Mouse (Mus musculus) embryonic facial prominence, embryonic 15.5 days (tissue): ENCODE measurements around the gene Mrgprh. TPM values are rescaled to one million over a fixed set of nuclear protein-coding genes. Genes with fewer than 3 reads are reported as not detected.

ENCODE experiments used
- ATAC-seq: fragments of 200-750 bp; cut with Nextera tagmentation; 2 replicates; pipeline ENCODE4 v1.8.0; 2017; ENCODE audit warnings: low read depth, moderate TSS enrichment; ENCODE audit not compliant: insufficient number of reproducible peaks, low FRiP score, low TSS enrichment
- H3K27ac ChIP-seq: fragments of 300-500 bp; sonication (generic); replicated peaks from 2 replicates; pipeline ENCODE4 v1.5.1; 2015; ENCODE audit warnings: mild to moderate bottlenecking, inconsistent platforms
- H3K27me3 ChIP-seq: fragments of 300-500 bp; sonication (generic); 2 replicates; pipeline ENCODE4 v1.6.1; 2015; ENCODE audit warnings: inconsistent platforms
- H3K36me3 ChIP-seq: fragments of 300-500 bp; sonication (generic); 2 replicates; pipeline ENCODE4 v1.6.1; 2015; ENCODE audit warnings: mild to moderate bottlenecking, inconsistent platforms
- H3K4me1 ChIP-seq: fragments of 300-500 bp; sonication (generic); 2 replicates; pipeline ENCODE4 v1.6.1; 2015; ENCODE audit warnings: inconsistent platforms
- H3K4me2 ChIP-seq: fragments of 300-500 bp; sonication (generic); replicated peaks from 2 replicates; pipeline ENCODE4 v1.6.1; 2015; ENCODE audit warnings: mild to moderate bottlenecking, inconsistent platforms
- H3K4me3 ChIP-seq: fragments of 300-500 bp; sonication (generic); replicated peaks from 2 replicates; pipeline ENCODE4 v1.5.1; 2015; ENCODE audit warnings: mild to moderate bottlenecking, inconsistent platforms
- H3K9ac ChIP-seq: fragments of 300-500 bp; sonication (generic); 2 replicates; pipeline ENCODE4 v1.6.1; 2015; ENCODE audit warnings: inconsistent platforms
- H3K9me3 ChIP-seq: fragments of 300-500 bp; sonication (generic); replicated peaks from 2 replicates; pipeline ENCODE4 v1.6.1; 2016; ENCODE audit warnings: inconsistent platforms
- WGBS: fragments of 180-500 bp; shearing (Covaris S2); methylation state at CpG from one replicate; pipeline ENCODE4 v1.1.7; 2015; 5-methylcytosine and 5-hydroxymethylcytosine counted together
- microRNA-seq: library from miRNA; unstranded; fragments of <30 nt; microRNA quantifications from one replicate; pipeline ENCODE4, GENCODE M21; 2016; ENCODE audit warnings: borderline number of aligned reads
- polyA plus RNA-seq: library from polyadenylated mRNA; unstranded; fragments of >200 nt; fragmentation: Nextera tagmentation; extraction: Ambion mirVana; gene quantifications from 2 replicates; pipeline ENCODE4 v1.2.1, GENCODE M21; 2015

The Mrgprh gene
- polyA plus RNA-seq, 1 experiment from 2014 or later, result 0.27 TPM

DNA sequence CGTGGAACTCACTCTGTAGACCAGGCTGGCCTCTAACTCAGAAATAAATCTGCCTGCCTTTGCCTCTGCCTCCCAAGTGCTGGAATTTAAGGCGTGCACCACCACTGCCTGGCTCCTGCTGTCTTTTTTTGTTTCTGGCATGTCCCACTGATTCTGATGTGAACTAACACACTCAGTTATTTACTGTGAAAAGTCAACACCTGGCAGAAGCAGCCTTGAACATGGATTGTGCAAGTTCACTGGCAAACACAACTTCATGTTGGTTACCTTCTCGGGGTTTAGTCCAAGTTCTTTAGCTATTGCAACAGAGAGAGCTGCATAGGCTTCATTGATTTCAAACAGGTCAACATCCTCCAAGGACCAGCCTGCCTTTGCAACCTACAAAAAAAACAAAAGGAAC is 49.2 kb downstream of the Mrgprh start:
- no peak overlapping the region for H3K4me2 ChIP-seq
- 92% methylated on average over 3 of the region's 3 CpGs for WGBS
- H3K4me1 ChIP-seq, result no peaks in the 10 kb centered on the region
- H3K9me3 ChIP-seq, result no peaks in the 10 kb centered on the region
- no peak overlapping the region for H3K4me3 ChIP-seq
- no peak for ATAC-seq
- peaks cover 57% of the 10 kb centered on the region for H3K36me3 ChIP-seq
- no peaks in the 10 kb centered on the region for H3K27me3 ChIP-seq
- no peak overlapping the region for H3K9ac ChIP-seq
- no peak overlapping the region for H3K27ac ChIP-seq

DNA sequence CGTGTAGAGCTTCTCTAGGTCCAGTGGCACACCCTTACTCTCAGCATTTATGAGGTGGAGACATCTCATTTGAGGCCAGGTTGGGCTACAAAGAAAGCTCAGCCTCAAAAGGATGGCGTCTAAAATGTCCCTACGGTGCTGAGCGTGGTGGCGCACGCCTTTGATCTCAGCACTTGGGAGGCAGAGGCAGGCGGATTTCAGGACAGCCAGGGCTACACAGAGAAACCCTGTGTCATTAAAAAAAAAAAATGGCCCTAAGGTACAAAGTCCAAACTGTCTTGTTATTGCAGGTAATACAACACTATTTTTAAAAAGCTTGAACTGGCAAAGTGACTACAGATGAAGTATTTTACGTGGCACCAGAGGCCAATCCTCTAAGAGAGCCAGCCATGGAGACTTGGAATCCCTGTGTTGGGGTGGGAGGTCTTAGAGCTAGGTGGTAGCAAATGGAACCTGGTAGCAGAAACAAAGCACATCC is 49.9 kb downstream of the Mrgprh start:
- no peak for ATAC-seq
- H3K27ac ChIP-seq, result no peak overlapping the region
- H3K36me3 ChIP-seq, result peaks cover 50% of the 10 kb centered on the region
- H3K4me2 ChIP-seq, result no peak overlapping the region
- 86% methylated on average over 8 of the region's 8 CpGs for WGBS
- H3K27me3 ChIP-seq, result no peaks in the 10 kb centered on the region
- no peaks in the 10 kb centered on the region for H3K4me1 ChIP-seq
- no peaks in the 10 kb centered on the region for H3K9me3 ChIP-seq
- H3K9ac ChIP-seq, result no peak overlapping the region
- H3K4me3 ChIP-seq, result no peak overlapping the region

Small RNA genes lying within 50 kb of the gene (microRNA-seq; reads per million reads assigned to microRNA genes)
- not detected for gene Gm24085

Other genes with a start within 250 kb of the Mrgprh start
- gene Slc22a1, start 200.2 kb upstream of the Mrgprh start, polyA plus RNA-seq, result 0.44 and 0.89 TPM in 2 replicates
- gene Igf2r, start 106.4 kb upstream of the Mrgprh start, polyA plus RNA-seq, result 39.8 and 44.2 TPM in 2 replicates
- gene Mas1, start 7.9 kb upstream of the Mrgprh start, polyA plus RNA-seq, result 1.2 and 1.4 TPM in 2 replicates
- gene Pnldc1, start 34.2 kb downstream of the Mrgprh start, polyA plus RNA-seq, result 2.5 and 3.8 TPM in 2 replicates
- 352 and 356 TPM in 2 replicates for gene Tcp1, start 39.7 kb downstream of the Mrgprh start, polyA plus RNA-seq
- 135 TPM in 2 replicates for gene Mrpl18, start 40.3 kb downstream of the Mrgprh start, polyA plus RNA-seq
- gene Acat3, start 64.6 kb downstream of the Mrgprh start, polyA plus RNA-seq, result 0.60 and 1.2 TPM in 2 replicates
- gene Acat2, start 84.7 kb downstream of the Mrgprh start, polyA plus RNA-seq, result 121 and 128 TPM in 2 replicates
- gene Wtap, start 118.1 kb downstream of the Mrgprh start, polyA plus RNA-seq, result 120 and 125 TPM in 2 replicates
- gene Sod2, start 130.8 kb downstream of the Mrgprh start, polyA plus RNA-seq, result 98.3 and 98.5 TPM in 2 replicates
- 0.30 TPM in 1 of 2 replicates, not detected in the other for gene Gpr31b, start 176.3 kb downstream of the Mrgprh start, polyA plus RNA-seq
- 0.27 and 0.29 TPM in 2 replicates for gene Tcp10b, start 185.1 kb downstream of the Mrgprh start, polyA plus RNA-seq